Mouse (Mus musculus) CH12.LX (cell line): Measurements from ENCODE around the gene Pam.

Experiments
- CTCF ChIP-seq, 2 experiments: IDR thresholded peaks in 1 of 2; conservative IDR thresholded peaks in 1 of 2; 2 replicates each; pipeline ENCODE4 v1.5.1; 2011 to 2012; ENCODE audit warnings: low read depth in 2 of 2, low read length in 2 of 2, improper control_type of control experiment in 1 of 2, inconsistent platforms in 1 of 2, mild to moderate bottlenecking in 1 of 2, moderate library complexity in 1 of 2
- GABPA ChIP-seq: IDR thresholded peaks from 2 replicates; pipeline ENCODE4 v1.6.1; 2012; ENCODE audit warnings: low read depth, low read length, improper control_type of control experiment, inconsistent platforms; ENCODE audit not compliant: insufficient replicate concordance
- POLR2A ChIP-seq: IDR thresholded peaks from 2 replicates; pipeline ENCODE4 v1.6.1; 2011; ENCODE audit warnings: low read depth, mild to moderate bottlenecking, improper control_type of control experiment, low read length
- SIN3A ChIP-seq: IDR thresholded peaks from 2 replicates; pipeline ENCODE4 v1.6.1; 2012; ENCODE audit warnings: low read length, improper control_type of control experiment, inconsistent platforms

- TF ChIP-seq CTCF (conservative IDR thresholded peaks at IDR 0.05 in 1 of 2, IDR thresholded peaks at IDR 0.05 in 1 of 2; ENCODE audit: low read depth in 2 of 2, low read length in 2 of 2), result no peak
- TF ChIP-seq POLR2A, result no peak
- no peak for TF ChIP-seq SIN3A
- TF ChIP-seq GABPA, result no peak
These were observed 267.9 kb downstream of the Pam start for GRCm38 (mm10) chr1:97827566-97827965.
